ENCODE assay signal across 9 mouse cellular contexts in the genomic region with DNA sequence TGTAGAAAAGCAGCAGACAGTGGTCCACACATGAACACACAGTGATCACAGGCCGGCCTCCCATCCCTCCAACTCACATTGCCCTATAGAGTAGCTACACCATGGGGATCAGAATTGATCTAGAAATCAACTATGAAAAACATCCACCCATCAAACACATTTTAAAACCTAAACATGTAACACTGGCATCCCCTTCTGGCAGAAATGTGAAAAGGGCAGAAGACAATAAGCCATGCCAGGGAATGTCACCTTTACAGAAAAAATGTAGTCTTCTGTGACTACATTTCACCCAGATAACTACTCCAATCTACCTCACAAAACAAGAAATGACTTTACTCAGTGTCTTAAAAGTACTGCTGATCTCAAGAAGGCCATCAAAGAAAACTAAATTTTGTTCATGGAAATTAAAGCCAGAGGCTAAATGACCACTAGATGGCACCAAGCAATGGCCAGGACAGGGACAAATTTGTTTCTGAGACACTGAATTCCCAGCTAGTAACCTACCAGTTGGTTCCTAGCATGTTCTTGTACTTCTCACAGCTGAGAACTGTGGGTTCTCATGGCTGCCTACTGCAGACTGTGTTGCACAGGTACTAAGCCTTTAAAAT.
DNase-seq lines count a peak whose midpoint lies in the region; ATAC-seq lines count a peak whose summit lies in the region.
"Had no signal": no experiment of that assay in that cellular context is flagged by ENCODE, and none has a peak within 500 bp of the region (broad histone marks: within the 10 kb centered on the region; RNA-seq: fewer than 3 reads in every experiment).

No protein-coding gene starts in this region.

- no peak overlapping the region for H3K4me2 ChIP-seq in heart, embryonic 11.5 days
- H3K4me2 ChIP-seq: midbrain, embryonic 12.5 days had no signal

- H3K9ac ChIP-seq in heart, embryonic 11.5 days (ENCODE audit: low read depth, low read length), result no peak overlapping the region
- H3K9ac ChIP-seq: midbrain, embryonic 12.5 days had no signal

- ATAC-seq in heart, embryonic 11.5 days (replicated peaks; ENCODE audit: insufficient number of reproducible peaks, low FRiP score, low TSS enrichment), result no peak
- ATAC-seq in erythroid progenitor cell, adult 5-6 weeks (replicated peaks; ENCODE audit: low FRiP score, poor library complexity, severe bottlenecking), result peak; percentile 65

- peak; percentile 31 to 63 for DNase-seq in heart, adult 18-20 months
- DNase-seq in thymus, postnatal 0 days (ENCODE audit: low spot score), result peak; percentile 38
- DNase-seq in thymus, postnatal 36 days, result no peak
- no peak for DNase-seq in urinary bladder, postnatal 14 days (ENCODE audit: low spot score)
- DNase-seq in right cerebral cortex, postnatal 25 days, result no peak
- DNase-seq in adrenal gland, postnatal 25 days, result no peak

- no peak overlapping the region for H3K27ac ChIP-seq in heart, embryonic 11.5 days (ENCODE audit: low read depth, low read length)
- H3K27ac ChIP-seq: midbrain, embryonic 12.5 days had no signal

- no peaks in the 10 kb centered on the region for H3K27me3 ChIP-seq in heart, embryonic 11.5 days (ENCODE audit: control insufficient read depth, insufficient read depth, low read length)
- H3K27me3 ChIP-seq: midbrain, embryonic 12.5 days had no signal

- WGBS in heart, embryonic 11.5 days (ENCODE audit: insufficient replicate concordance), result 92% methylated on average over 1 of the region's 1 CpGs

- H3K36me3 ChIP-seq in heart, embryonic 11.5 days (ENCODE audit: control insufficient read depth, insufficient read depth, low read length), result no peaks in the 10 kb centered on the region

- no peaks in the 10 kb centered on the region for H3K9me3 ChIP-seq in heart, embryonic 11.5 days (replicated peaks; ENCODE audit: control insufficient read depth, low read length)
- H3K9me3 ChIP-seq: midbrain, embryonic 12.5 days had no signal

- H3K4me1 ChIP-seq in heart, embryonic 11.5 days (ENCODE audit: control insufficient read depth, insufficient read depth, low read length), result no peaks in the 10 kb centered on the region
- H3K4me1 ChIP-seq: midbrain, embryonic 12.5 days had no signal

- H3K4me3 ChIP-seq in heart, embryonic 11.5 days (ENCODE audit: low read depth, low read length), result no peak overlapping the region
- H3K4me3 ChIP-seq: midbrain, embryonic 12.5 days had no signal

Comparison
In these comparisons a context has a peak if more than half of its experiments do, and no peak if none do; other contexts are left out.
1. DNase-seq: peak in heart, adult 18-20 months (2 of 2) and thymus, postnatal 0 days (single experiment); none in thymus, postnatal 36 days (0 of 2), urinary bladder, postnatal 14 days (single experiment), right cerebral cortex, postnatal 25 days (single experiment) and adrenal gland, postnatal 25 days (single experiment).